Comparison of ENCODE assay signal across 7 mouse cellular contexts in the genomic region with DNA sequence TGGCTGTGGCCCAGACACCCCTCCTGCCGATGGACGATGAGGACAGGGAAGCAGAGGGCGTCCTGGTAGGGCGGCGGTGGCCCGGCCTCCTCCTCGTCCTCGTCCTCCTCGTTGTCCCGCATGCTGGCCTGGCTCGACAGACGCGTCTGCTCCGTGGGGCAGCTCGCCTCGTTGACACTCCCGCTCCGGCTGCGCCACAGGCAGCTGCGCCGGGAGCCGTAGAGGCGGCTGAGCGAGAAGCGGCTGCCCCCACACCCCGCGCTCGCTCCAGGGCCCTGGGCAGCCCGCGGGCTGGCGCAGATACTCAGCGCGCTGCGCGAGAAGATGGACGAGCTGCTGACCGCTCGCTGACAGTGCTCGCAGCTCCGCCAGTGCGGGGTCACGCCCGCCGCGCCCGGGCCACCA. TPM values are rescaled to one million over a fixed set of nuclear protein-coding genes. Genes with fewer than 3 reads are reported as not detected.
DNase-seq lines count a peak whose midpoint lies in the region; ATAC-seq lines count a peak whose summit lies in the region.

No protein-coding gene starts in this region.

- no peak for ATAC-seq in lung, embryonic 15.5 days (ENCODE audit: borderline replicate concordance, extremely low read depth, low FRiP score, low TSS enrichment)
- ATAC-seq in hindbrain, embryonic 11.5 days (ENCODE audit: low FRiP score), result peak; percentile 18; the same call in 1 of the 2 replicates
- no peak for ATAC-seq in neural tube, embryonic 12.5 days (ENCODE audit: low FRiP score, low read depth)

- H3K9me3 ChIP-seq in lung, embryonic 15.5 days, result no peaks in the 10 kb centered on the region
- H3K9me3 ChIP-seq in hindbrain, embryonic 11.5 days (ENCODE audit: control insufficient read depth, low read length), result no peaks in the 10 kb centered on the region
- H3K9me3 ChIP-seq in neural tube, embryonic 12.5 days, result no peaks in the 10 kb centered on the region

- H3K4me3 ChIP-seq in lung, embryonic 15.5 days, result peak overlapping the region; percentile 28
- peak overlapping the region; percentile 23 for H3K4me3 ChIP-seq in hindbrain, embryonic 11.5 days (ENCODE audit: low read depth, low read length)
- peak overlapping the region; percentile 18 for H3K4me3 ChIP-seq in neural tube, embryonic 12.5 days

- peak overlapping the region; percentile 55 for H3K4me2 ChIP-seq in lung, embryonic 15.5 days
- H3K4me2 ChIP-seq in hindbrain, embryonic 11.5 days (replicated peaks; ENCODE audit: low read depth, low read length), result peak overlapping the region; percentile 44
- H3K4me2 ChIP-seq in neural tube, embryonic 12.5 days (replicated peaks), result peak overlapping the region; percentile 51

- no peaks in the 10 kb centered on the region for H3K36me3 ChIP-seq in lung, embryonic 15.5 days
- no peaks in the 10 kb centered on the region for H3K36me3 ChIP-seq in hindbrain, embryonic 11.5 days (ENCODE audit: control insufficient read depth, insufficient read depth, low read length)
- peaks cover 19% of the 10 kb centered on the region for H3K36me3 ChIP-seq in neural tube, embryonic 12.5 days

- H3K4me1 ChIP-seq in lung, embryonic 15.5 days, result peaks cover 26% of the 10 kb centered on the region
- peaks cover 22% of the 10 kb centered on the region for H3K4me1 ChIP-seq in hindbrain, embryonic 11.5 days (replicated peaks; ENCODE audit: control insufficient read depth, insufficient read depth, low read length)
- peaks cover 36% of the 10 kb centered on the region for H3K4me1 ChIP-seq in neural tube, embryonic 12.5 days

- H3K9ac ChIP-seq in lung, embryonic 15.5 days, result no peak overlapping the region
- 0 out of 2 replicates have a peak overlapping the region, but pooled peaks have one; percentile 25 for H3K9ac ChIP-seq in hindbrain, embryonic 11.5 days (ENCODE audit: low read depth, low read length)
- H3K9ac ChIP-seq in neural tube, embryonic 12.5 days, result peak overlapping the region; percentile 2; the same call in 1 of the 2 replicates

- 3% methylated on average over 40 of the region's 46 CpGs for WGBS in lung, embryonic 15.5 days
- 1% methylated on average over 34 of the region's 46 CpGs for WGBS in hindbrain, embryonic 11.5 days
- WGBS in neural tube, embryonic 12.5 days, result 2% methylated on average over 46 of the region's 46 CpGs

- DNase-seq in lung, postnatal 14 days, result no peak
- DNase-seq in embryo, embryonic 9.5 days (ENCODE audit: extremely low spot score), result peak; percentile 47
- peak; percentile 54 for DNase-seq in hindbrain, embryonic 11.5 days (ENCODE audit: low spot score)
- no peak for DNase-seq in frontal cortex, postnatal 14 days (ENCODE audit: low spot score in 2 of 2)
- no peak for DNase-seq in thymus, adult 18-20 months

- H3K27ac ChIP-seq in lung, embryonic 15.5 days, result no peak overlapping the region
- no peak overlapping the region for H3K27ac ChIP-seq in hindbrain, embryonic 11.5 days (ENCODE audit: low read depth, low read length)
- no peak overlapping the region for H3K27ac ChIP-seq in neural tube, embryonic 12.5 days

- H3K27me3 ChIP-seq in lung, embryonic 15.5 days, result peaks cover 96% of the 10 kb centered on the region
- H3K27me3 ChIP-seq in hindbrain, embryonic 11.5 days (ENCODE audit: control insufficient read depth, insufficient read depth, low read length), result peaks cover 51% of the 10 kb centered on the region
- peaks cover 63% of the 10 kb centered on the region for H3K27me3 ChIP-seq in neural tube, embryonic 12.5 days (replicated peaks)

RNA-seq across cellular contexts. Expression of a gene that starts 4.6 kb away (rescaled TPM):
- 1.7 and 2.0 TPM in 2 replicates for polyA plus RNA-seq in lung, embryonic 15.5 days (2015; fragmentation: Nextera tagmentation; extraction: Ambion mirVana)
- 4.7 and 5.6 TPM in 2 replicates for polyA plus RNA-seq in hindbrain, embryonic 11.5 days (2014; fragmentation: Nextera tagmentation; extraction: Ambion mirVana)
- polyA plus RNA-seq in neural tube, embryonic 12.5 days (2016; fragmentation: Nextera tagmentation; extraction: Ambion mirVana), result 10.5 and 13.1 TPM in 2 replicates

RNA-seq across cellular contexts. Expression of a gene that starts 10.6 kb away (rescaled TPM):
- 3.0 and 5.0 TPM in 2 replicates for polyA plus RNA-seq in lung, embryonic 15.5 days (2015; fragmentation: Nextera tagmentation; extraction: Ambion mirVana)
- 5.6 and 9.0 TPM in 2 replicates for polyA plus RNA-seq in hindbrain, embryonic 11.5 days (2014; fragmentation: Nextera tagmentation; extraction: Ambion mirVana)
- polyA plus RNA-seq in neural tube, embryonic 12.5 days (2016; fragmentation: Nextera tagmentation; extraction: Ambion mirVana), result 7.4 and 7.5 TPM in 2 replicates

RNA-seq across cellular contexts. Expression of a gene that starts 18.8 kb away (rescaled TPM):
- 137 and 141 TPM in 2 replicates for polyA plus RNA-seq in lung, embryonic 15.5 days (2015; fragmentation: Nextera tagmentation; extraction: Ambion mirVana)
- 89.9 and 91.5 TPM in 2 replicates for polyA plus RNA-seq in hindbrain, embryonic 11.5 days (2014; fragmentation: Nextera tagmentation; extraction: Ambion mirVana)
- 87.6 and 90.5 TPM in 2 replicates for polyA plus RNA-seq in neural tube, embryonic 12.5 days (2016; fragmentation: Nextera tagmentation; extraction: Ambion mirVana)

RNA-seq across cellular contexts. Expression of a gene that starts 21.6 kb away (rescaled TPM):
- polyA plus RNA-seq in lung, embryonic 15.5 days (2015; fragmentation: Nextera tagmentation; extraction: Ambion mirVana), result 0.82 and 0.94 TPM in 2 replicates
- 2.0 and 2.5 TPM in 2 replicates for polyA plus RNA-seq in hindbrain, embryonic 11.5 days (2014; fragmentation: Nextera tagmentation; extraction: Ambion mirVana)
- 1.9 TPM in 2 replicates for polyA plus RNA-seq in neural tube, embryonic 12.5 days (2016; fragmentation: Nextera tagmentation; extraction: Ambion mirVana)

RNA-seq across cellular contexts. Expression of a gene that starts 28.2 kb away (rescaled TPM):
- polyA plus RNA-seq in lung, embryonic 15.5 days (2015; fragmentation: Nextera tagmentation; extraction: Ambion mirVana), result 1,572 and 1,619 TPM in 2 replicates
- 1,644 and 1,674 TPM in 2 replicates for polyA plus RNA-seq in hindbrain, embryonic 11.5 days (2014; fragmentation: Nextera tagmentation; extraction: Ambion mirVana)
- 1,381 and 1,470 TPM in 2 replicates for polyA plus RNA-seq in neural tube, embryonic 12.5 days (2016; fragmentation: Nextera tagmentation; extraction: Ambion mirVana)

Comparison
In these comparisons a context has a peak if more than half of its experiments do, and no peak if none do; other contexts are left out.
1. DNase-seq: peak in embryo, embryonic 9.5 days (single experiment) and hindbrain, embryonic 11.5 days (single experiment); none in lung, postnatal 14 days (single experiment), frontal cortex, postnatal 14 days (0 of 2) and thymus, adult 18-20 months (0 of 2).
2. Peak in every context shown above with its lines, with median percentiles within 50 percentile points of each other: H3K4me2 ChIP-seq and H3K4me3 ChIP-seq.